Mouse (Mus musculus) heart, embryonic 16.5 days (tissue): Measurements from ENCODE around the gene Tspan10. TPM values are rescaled to one million over a fixed set of nuclear protein-coding genes. Genes with fewer than 3 reads are reported as not detected.

Source experiments
- ATAC-seq: fragments of 200-750 bp; cut with Nextera tagmentation; replicated peaks from 2 replicates; pipeline ENCODE4 v1.8.0; 2017; ENCODE audit warnings: moderate number of reproducible peaks; ENCODE audit not compliant: insufficient read depth, low FRiP score; ENCODE audit errors: extremely low read depth
- H3K27ac ChIP-seq: fragments of 300-500 bp; sonication (generic); 2 replicates; pipeline ENCODE4 v1.5.1; 2014; ENCODE audit warnings: mild to moderate bottlenecking, low read length, control low read depth, moderate library complexity
- H3K27me3 ChIP-seq: fragments of 300-500 bp; sonication (generic); 2 replicates; pipeline ENCODE4 v1.6.1; 2014; ENCODE audit warnings: low read length, mixed read lengths; ENCODE audit not compliant: control insufficient read depth, insufficient read depth
- H3K36me3 ChIP-seq: fragments of 300-500 bp; sonication (generic); 2 replicates; pipeline ENCODE4 v1.6.1; 2014; ENCODE audit not compliant: control insufficient read depth, insufficient read depth
- H3K4me1 ChIP-seq: fragments of 300-500 bp; sonication (generic); 2 replicates; pipeline ENCODE4 v1.6.1; 2014; ENCODE audit warnings: low read length, mixed read lengths; ENCODE audit not compliant: control insufficient read depth, insufficient read depth
- H3K4me2 ChIP-seq: fragments of 300-500 bp; sonication (generic); 2 replicates; pipeline ENCODE4 v1.6.1; 2014; ENCODE audit warnings: low read depth, mild to moderate bottlenecking, control low read depth, low read length
- H3K4me3 ChIP-seq: fragments of 300-500 bp; sonication (generic); 2 replicates; pipeline ENCODE4 v1.5.1; 2014; ENCODE audit warnings: mild to moderate bottlenecking, control low read depth, low read length
- H3K9ac ChIP-seq: fragments of 300-500 bp; sonication (generic); 2 replicates; pipeline ENCODE4 v1.6.1; 2014; ENCODE audit warnings: low read length, control low read depth
- H3K9me3 ChIP-seq: fragments of 300-500 bp; sonication (generic); replicated peaks from 2 replicates; pipeline ENCODE4 v1.6.1; 2016; ENCODE audit warnings: low read length; ENCODE audit not compliant: control insufficient read depth
- WGBS: fragments of 180-500 bp; shearing (Covaris S2); extraction: QIAGEN DNeasy Blood & Tissue Kit; methylation state at CpG from one replicate; pipeline ENCODE4 v1.1.7; 2014; 5-methylcytosine and 5-hydroxymethylcytosine counted together
- polyA plus RNA-seq: library from polyadenylated mRNA; unstranded; fragments of >200 nt; fragmentation: Nextera tagmentation; extraction: Ambion mirVana; gene quantifications from 2 replicates; pipeline ENCODE4 v1.2.1, GENCODE M21; 2015

The Tspan10 gene
- polyA plus RNA-seq, 1 experiment from 2014 or later: not detected

- Histone ChIP-seq H3K27me3 (no peaks in the 10 kb centered on the region), H3K27ac (no peak overlapping the region), H3K9me3 (no peaks in the 10 kb centered on the region), H3K36me3 (no peaks in the 10 kb centered on the region), H3K9ac (no peak overlapping the region), H3K4me2 (no peak overlapping the region), H3K4me1 (no peaks in the 10 kb centered on the region), H3K4me3 (no peak overlapping the region)
- no peak for ATAC-seq
- 78% methylated on average over 7 of the region's 7 CpGs for WGBS
Observed at GRCm38 (mm10) chr11:120447179-120447578, 4.7 kb downstream of the Tspan10 start.

- Histone ChIP-seq H3K36me3 (no peaks in the 10 kb centered on the region), H3K4me2 (no peak overlapping the region), H3K4me1 (peaks cover 5% of the 10 kb centered on the region), H3K27ac (no peak overlapping the region), H3K4me3 (no peak overlapping the region), H3K27me3 (no peaks in the 10 kb centered on the region), H3K9ac (no peak overlapping the region), H3K9me3 (no peaks in the 10 kb centered on the region)
- 46% methylated on average over 3 of the region's 3 CpGs for WGBS
- ATAC-seq: no peak
Observed at GRCm38 (mm10) chr11:120452246-120452645, 9.8 kb downstream of the Tspan10 start.

- no peak within 1 kb of the TSS for H3K4me3 ChIP-seq
- H3K9me3 ChIP-seq: no peaks in the 10 kb centered on the region
- no peak for ATAC-seq
- no peak within 1 kb of the TSS for H3K4me2 ChIP-seq
- no peak within 1 kb of the TSS for H3K9ac ChIP-seq
- no peak within 1 kb of the TSS for H3K27ac ChIP-seq
- WGBS: 80% methylated on average over 4 of the region's 4 CpGs
- no peaks in the 10 kb centered on the region for H3K27me3 ChIP-seq
- H3K36me3 ChIP-seq: no peaks in the 10 kb centered on the region
- H3K4me1 ChIP-seq: peaks cover 5% of the 10 kb centered on the region
Observed at GRCm38 (mm10) chr11:120453306-120453705, 10.9 kb downstream of the Tspan10 start, which contains the start of gene Pde6g. Gene Pde6g (minus strand): TSS chr11:120453500.

DNA sequence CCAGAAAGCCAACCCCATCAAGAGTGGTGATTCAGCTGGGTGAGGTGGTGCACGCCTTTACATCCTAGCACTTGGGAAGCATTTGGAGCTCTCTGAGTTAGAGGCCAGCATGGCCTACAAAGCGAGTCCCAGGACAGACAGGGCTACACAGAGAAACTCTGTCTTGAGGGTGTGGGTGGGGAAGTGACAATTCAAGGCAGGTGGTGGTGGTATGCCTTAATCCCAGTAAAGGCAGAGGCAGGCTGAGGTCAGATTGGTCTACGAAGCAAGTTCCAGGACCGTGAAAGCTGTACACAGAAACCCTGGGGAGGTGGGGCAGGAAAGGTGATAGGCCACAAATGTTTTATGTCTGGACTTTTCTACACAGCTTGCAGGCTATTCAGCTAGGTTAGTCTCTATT, 12.5 kb downstream of the Tspan10 start:
- no peak for ATAC-seq
- Histone ChIP-seq H3K4me2 (no peak overlapping the region), H3K4me3 (no peak overlapping the region)

GRCm38 (mm10) chr11:120455413-120455812, 13.0 kb downstream of the Tspan10 start:
- Histone ChIP-seq H3K4me3 (no peak overlapping the region), H3K9me3 (no peaks in the 10 kb centered on the region), H3K27me3 (no peaks in the 10 kb centered on the region), H3K4me2 (no peak overlapping the region), H3K36me3 (peaks cover 2% of the 10 kb centered on the region; the same call in 1 of the 2 replicates), H3K9ac (no peak overlapping the region), H3K4me1 (peaks cover 12% of the 10 kb centered on the region), H3K27ac (no peak overlapping the region)
- no peak for ATAC-seq
- WGBS: 92% methylated on average over 7 of the region's 7 CpGs

More for the DNA sequence above, 12.5 kb downstream of the Tspan10 start:
- 91% methylated on average over 4 of the region's 4 CpGs for WGBS
- Histone ChIP-seq H3K36me3 (peaks cover 2% of the 10 kb centered on the region; the same call in 1 of the 2 replicates), H3K4me1 (peaks cover 12% of the 10 kb centered on the region), H3K9me3 (no peaks in the 10 kb centered on the region), H3K27me3 (no peaks in the 10 kb centered on the region), H3K9ac (no peak overlapping the region), H3K27ac (no peak overlapping the region)

DNA sequence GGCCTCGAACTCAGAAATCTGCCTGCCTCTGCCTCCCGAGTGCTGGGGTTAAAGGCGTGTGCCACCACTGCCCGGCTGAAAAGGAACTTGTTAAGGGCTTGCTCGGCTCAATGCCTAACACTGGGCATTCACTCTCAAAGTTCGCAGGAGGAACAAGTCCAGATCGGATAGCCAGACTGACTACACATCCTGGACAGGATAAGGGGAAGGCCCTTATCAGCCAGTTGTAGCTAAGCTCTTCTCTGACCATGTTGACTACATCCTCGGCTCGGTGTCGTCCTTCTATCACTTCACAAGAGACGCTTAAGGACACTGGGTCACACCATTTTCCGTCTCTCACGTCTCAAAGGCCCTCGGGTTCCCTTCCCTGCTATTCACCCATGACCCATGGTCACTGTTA, 14.9 kb downstream of the Tspan10 start:
- H3K9ac ChIP-seq: peak overlapping the region; percentile 99
- 16% methylated on average over 14 of the region's 14 CpGs for WGBS
- H3K27ac ChIP-seq: peak overlapping the region; percentile 96
- H3K36me3 ChIP-seq: peaks cover 15% of the 10 kb centered on the region
- ATAC-seq: peak; percentile 5; the same call in 1 of the 2 replicates
- peaks cover 12% of the 10 kb centered on the region for H3K4me1 ChIP-seq
- H3K9me3 ChIP-seq: no peaks in the 10 kb centered on the region
- H3K4me3 ChIP-seq: peak overlapping the region; percentile 95
- H3K27me3 ChIP-seq: no peaks in the 10 kb centered on the region
- peak overlapping the region; percentile 97 for H3K4me2 ChIP-seq

DNA sequence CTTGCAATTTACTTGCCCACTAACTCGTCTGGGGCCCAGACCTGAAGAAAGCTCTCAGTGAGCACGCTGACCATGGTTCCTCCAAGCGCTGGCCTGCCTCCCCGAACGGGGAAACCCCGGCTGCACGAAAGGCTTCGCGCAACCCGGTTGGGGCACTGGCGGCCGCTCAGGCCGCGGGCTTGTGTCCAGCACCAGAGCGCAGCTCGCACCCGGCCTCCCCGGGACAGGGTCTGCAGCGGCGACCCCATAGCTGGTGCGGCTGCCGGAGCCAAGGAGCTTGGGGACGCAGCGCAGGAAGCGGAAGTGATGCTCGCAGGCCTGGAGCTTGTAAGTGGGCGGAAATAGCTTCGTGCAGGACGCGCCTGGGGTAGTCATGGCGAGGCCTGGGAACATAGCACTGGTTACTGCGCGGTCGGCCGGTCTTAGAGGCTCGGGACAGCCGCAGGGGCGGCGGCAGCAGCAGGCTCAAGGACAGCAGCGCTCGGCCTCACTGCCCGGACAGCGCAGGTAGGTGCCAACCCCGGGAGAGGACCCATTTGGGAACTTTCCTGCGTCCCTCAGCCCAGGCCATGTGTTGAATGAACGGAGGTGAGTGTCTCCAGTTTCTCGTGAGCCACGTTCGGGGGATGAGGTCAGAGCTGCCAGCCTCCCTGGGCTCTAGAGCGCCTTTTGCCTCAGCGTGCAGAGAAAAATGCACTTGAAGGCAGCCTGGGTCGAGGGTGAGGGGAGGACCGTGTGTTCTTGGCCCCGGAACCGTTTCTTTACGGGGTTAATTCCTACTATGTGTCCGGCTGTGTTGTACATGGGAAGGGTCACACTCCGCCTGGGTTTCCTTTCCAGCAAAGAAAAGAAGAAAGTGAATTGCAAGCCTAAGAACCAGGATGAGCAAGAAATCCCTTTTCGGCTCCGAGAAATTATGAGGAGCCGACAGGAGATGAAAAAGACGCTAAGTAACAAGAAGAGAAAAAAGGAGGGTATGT, 15.6 kb downstream of the Tspan10 start, which contains the start of the genes Oxld1 and Ccdc137:
Oxld1 (minus strand) TSS at position 297 of the 980 bp plus-strand sequence.
Ccdc137 (plus strand) TSS at position 344 of the 980 bp plus-strand sequence.
- Histone ChIP-seq H3K27ac (peak within 1 kb of the TSS; percentile 96), H3K4me2 (peak within 1 kb of the TSS; percentile 97), H3K9ac (peak within 1 kb of the TSS; percentile 99), H3K4me1 (peaks cover 12% of the 10 kb centered on the region), H3K4me3 (peak within 1 kb of the TSS; percentile 95), H3K36me3 (peaks cover 15% of the 10 kb centered on the region), H3K27me3 (no peaks in the 10 kb centered on the region), H3K9me3 (no peaks in the 10 kb centered on the region)
- WGBS: 2% methylated on average over 62 of the region's 62 CpGs
- ATAC-seq: peak; percentile 92

DNA sequence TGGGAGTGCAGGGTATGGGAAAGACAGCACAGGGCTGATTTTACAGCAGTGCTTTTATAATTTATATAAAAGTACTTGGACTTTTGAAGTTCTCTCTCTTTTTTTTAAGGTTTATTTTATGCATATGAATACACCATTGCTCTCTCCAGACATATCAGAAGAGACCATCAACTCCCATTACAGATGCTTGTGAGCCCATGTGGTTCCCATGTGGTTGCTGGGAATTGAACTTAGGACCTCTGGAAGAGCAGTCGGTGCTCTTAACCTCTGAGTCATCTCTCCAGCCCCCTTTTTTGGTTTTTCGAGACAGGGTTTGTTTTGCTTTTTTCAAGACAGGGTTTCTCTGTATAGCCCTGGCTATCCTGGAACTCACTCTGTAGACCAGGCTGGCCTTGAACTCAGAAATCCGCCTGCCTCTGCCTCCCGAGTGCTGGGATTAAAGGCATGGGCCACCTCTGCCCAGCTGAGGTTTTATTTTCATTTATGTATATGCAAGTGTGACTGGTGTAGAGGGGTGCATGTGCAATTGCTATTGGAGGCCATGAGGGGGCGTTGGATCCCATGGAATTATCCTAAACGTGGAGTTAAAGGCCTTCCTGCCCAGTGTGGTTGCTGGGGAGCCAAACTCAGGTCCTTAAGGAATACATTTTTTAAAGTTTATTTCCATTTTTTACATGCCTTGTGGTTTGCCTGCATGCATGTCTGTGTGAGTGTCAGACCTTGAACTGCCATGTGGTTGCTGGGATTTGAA, 16.6 kb downstream of the Tspan10 start:
- no peak overlapping the region; the same call in 1 of the 2 replicates for H3K27ac ChIP-seq
- H3K36me3 ChIP-seq: peaks cover 15% of the 10 kb centered on the region
- ATAC-seq: no peak
- no peaks in the 10 kb centered on the region for H3K27me3 ChIP-seq
- H3K4me1 ChIP-seq: peaks cover 12% of the 10 kb centered on the region
- 68% methylated on average over 6 of the region's 6 CpGs for WGBS
- H3K4me3 ChIP-seq: peak overlapping the region; percentile 95
- no peaks in the 10 kb centered on the region for H3K9me3 ChIP-seq
- peak overlapping the region; percentile 97 for H3K4me2 ChIP-seq
- H3K9ac ChIP-seq: peak overlapping the region; percentile 99
